In genomic region chr3:55279923-55280322, GRCm38 (mm10) we compare ENCODE assay signal across 26 mouse cellular contexts. TPM values are rescaled to one million over a fixed set of nuclear protein-coding genes. Genes with fewer than 3 reads are reported as not detected.
DNase-seq lines count a peak whose midpoint lies in the region; ATAC-seq and TF ChIP-seq lines count a peak whose summit lies in the region.
"Had no signal": no experiment of that assay in that cellular context is flagged by ENCODE, and none has a peak within 500 bp of the region (broad histone marks: within the 10 kb centered on the region; RNA-seq: fewer than 3 reads in every experiment).

No protein-coding gene starts in this region.

- H3K9me3 ChIP-seq in embryonic facial prominence, embryonic 11.5 days (replicated peaks; ENCODE audit: control insufficient read depth, low read length), result no peaks in the 10 kb centered on the region
- no peaks in the 10 kb centered on the region for H3K9me3 ChIP-seq in embryonic facial prominence, embryonic 10.5 days
- no peaks in the 10 kb centered on the region for H3K9me3 ChIP-seq in midbrain, postnatal 0 days (ENCODE audit: low read length)
- H3K9me3 ChIP-seq in midbrain, embryonic 15.5 days, result no peaks in the 10 kb centered on the region
- H3K9me3 ChIP-seq: limb, embryonic 10.5 days; liver, embryonic 15.5 days; lung, embryonic 15.5 days; midbrain, embryonic 13.5 days; neural tube, embryonic 12.5 days had no signal

- no peaks in the 10 kb centered on the region for H3K27me3 ChIP-seq in embryonic facial prominence, embryonic 11.5 days (ENCODE audit: control insufficient read depth, insufficient read depth, low read length)
- H3K27me3 ChIP-seq in embryonic facial prominence, embryonic 10.5 days (replicated peaks; ENCODE audit: low read depth, poor library complexity, severe bottlenecking), result no peaks in the 10 kb centered on the region
- H3K27me3 ChIP-seq in midbrain, postnatal 0 days (ENCODE audit: insufficient read depth, low read length), result no peaks in the 10 kb centered on the region
- no peaks in the 10 kb centered on the region for H3K27me3 ChIP-seq in midbrain, embryonic 15.5 days (replicated peaks)
- H3K27me3 ChIP-seq: liver, embryonic 15.5 days; lung, embryonic 15.5 days; megakaryocyte, embryonic 14.5 days; midbrain, embryonic 13.5 days; neural tube, embryonic 12.5 days had no signal

- DNase-seq in embryonic facial prominence, embryonic 11.5 days (ENCODE audit: low spot score), result peak; percentile 16
- DNase-seq in embryonic facial prominence, embryonic 10.5 days (ENCODE audit: low spot score), result no peak
- peak; percentile 49 for DNase-seq in heart, adult 11 months
- DNase-seq in heart, adult 9 months (ENCODE audit: low spot score in 2 of 2), result no peak
- DNase-seq in midbrain, postnatal 0 days (ENCODE audit: low spot score), result peak; percentile 33
- DNase-seq in adrenal gland, postnatal 25 days, result no peak
- DNase-seq: adrenal gland, postnatal 10 days; cerebellum, adult 9-10 months; gastrocnemius, postnatal 25 days; kidney, adult 9 months; kidney, postnatal 25 days; liver; lung, postnatal 36 days had no signal

- ATAC-seq in embryonic facial prominence, embryonic 11.5 days (replicated peaks; ENCODE audit: insufficient number of reproducible peaks, low FRiP score, low TSS enrichment, low read depth), result no peak
- no peak for ATAC-seq in midbrain, postnatal 0 days (ENCODE audit: low FRiP score)
- no peak for ATAC-seq in midbrain, embryonic 15.5 days (replicated peaks)
- ATAC-seq: hindbrain, embryonic 16.5 days; intestine, embryonic 16.5 days; midbrain, embryonic 13.5 days had no signal

- H3K4me2 ChIP-seq in embryonic facial prominence, embryonic 11.5 days (ENCODE audit: low read depth, low read length), result no peak overlapping the region
- H3K4me2 ChIP-seq in midbrain, postnatal 0 days (ENCODE audit: low read depth, low read length, poor library complexity, severe bottlenecking), result no peak overlapping the region
- H3K4me2 ChIP-seq in midbrain, embryonic 15.5 days, result no peak overlapping the region
- H3K4me2 ChIP-seq: heart, embryonic 11.5 days; liver, embryonic 15.5 days; lung, embryonic 15.5 days; midbrain, embryonic 13.5 days; neural tube, embryonic 12.5 days had no signal

- H3K4me1 ChIP-seq in embryonic facial prominence, embryonic 11.5 days (ENCODE audit: control insufficient read depth, insufficient read depth, low read length), result no peaks in the 10 kb centered on the region
- H3K4me1 ChIP-seq in embryonic facial prominence, embryonic 10.5 days, result peaks cover 7% of the 10 kb centered on the region; the same call in 1 of the 2 replicates
- H3K4me1 ChIP-seq in midbrain, postnatal 0 days (ENCODE audit: insufficient read depth, low read length), result no peaks in the 10 kb centered on the region; the same call in 1 of the 2 replicates
- H3K4me1 ChIP-seq in midbrain, embryonic 15.5 days, result peaks cover 39% of the 10 kb centered on the region
- H3K4me1 ChIP-seq in olfactory bulb, adult 2 months (ENCODE audit: control insufficient read depth, insufficient read depth, low read length), result peaks cover 23% of the 10 kb centered on the region
- H3K4me1 ChIP-seq: liver, embryonic 15.5 days; lung, embryonic 15.5 days; megakaryocyte, embryonic 14.5 days had no signal

- 71% methylated on average over 4 of the region's 4 CpGs for WGBS in embryonic facial prominence, embryonic 11.5 days
- WGBS in embryonic facial prominence, embryonic 10.5 days, result 55% methylated on average over 4 of the region's 4 CpGs
- WGBS in midbrain, postnatal 0 days, result 62% methylated on average over 4 of the region's 4 CpGs
- 67% methylated on average over 4 of the region's 4 CpGs for WGBS in midbrain, embryonic 15.5 days
- 35% methylated on average over 4 of the region's 4 CpGs for WGBS in olfactory bulb, adult 2 months

- no peak overlapping the region for H3K27ac ChIP-seq in embryonic facial prominence, embryonic 11.5 days (replicated peaks; ENCODE audit: low read depth, low read length)
- no peak overlapping the region; the same call in 1 of the 2 replicates for H3K27ac ChIP-seq in embryonic facial prominence, embryonic 10.5 days (replicated peaks)
- H3K27ac ChIP-seq in midbrain, postnatal 0 days (ENCODE audit: low read depth, low read length), result no peak overlapping the region
- H3K27ac ChIP-seq in midbrain, embryonic 15.5 days, result no peak overlapping the region
- H3K27ac ChIP-seq in olfactory bulb, adult 2 months (ENCODE audit: insufficient read depth, low read depth, low read length), result peak overlapping the region; percentile 75
- H3K27ac ChIP-seq: limb, embryonic 10.5 days; liver, embryonic 15.5 days; lung, embryonic 15.5 days; neural tube, embryonic 12.5 days had no signal

- TF ChIP-seq CTCF in midbrain, postnatal 0 days (IDR thresholded peaks at IDR 0.05), result no peak
- no peak for TF ChIP-seq CTCF in olfactory bulb, adult 2 months (IDR thresholded peaks at IDR 0.05; ENCODE audit: insufficient read depth, low read depth, low read length)

- H3K4me3 ChIP-seq in embryonic facial prominence, embryonic 11.5 days (ENCODE audit: low read depth, low read length), result no peak overlapping the region
- no peak overlapping the region for H3K4me3 ChIP-seq in embryonic facial prominence, embryonic 10.5 days
- no peak overlapping the region for H3K4me3 ChIP-seq in midbrain, postnatal 0 days (ENCODE audit: low read depth, low read length)
- H3K4me3 ChIP-seq in midbrain, embryonic 15.5 days, result no peak overlapping the region
- no peak overlapping the region for H3K4me3 ChIP-seq in olfactory bulb, adult 2 months (ENCODE audit: insufficient read depth, low read depth, low read length)
- H3K4me3 ChIP-seq: limb, embryonic 10.5 days; liver, embryonic 15.5 days; lung, embryonic 15.5 days; megakaryocyte, embryonic 14.5 days; midbrain, embryonic 13.5 days; neural tube, embryonic 12.5 days had no signal

- no peaks in the 10 kb centered on the region for H3K36me3 ChIP-seq in embryonic facial prominence, embryonic 11.5 days (replicated peaks; ENCODE audit: control insufficient read depth, insufficient read depth, low read depth, low read length)
- H3K36me3 ChIP-seq in embryonic facial prominence, embryonic 10.5 days (replicated peaks), result no peaks in the 10 kb centered on the region
- H3K36me3 ChIP-seq in midbrain, postnatal 0 days (ENCODE audit: insufficient read depth, low read length), result no peaks in the 10 kb centered on the region; the same call in 1 of the 2 replicates
- no peaks in the 10 kb centered on the region for H3K36me3 ChIP-seq in midbrain, embryonic 15.5 days (replicated peaks)
- H3K36me3 ChIP-seq: limb, embryonic 10.5 days; liver, embryonic 15.5 days; lung, embryonic 15.5 days had no signal

- TF ChIP-seq POLR2A in olfactory bulb, adult 2 months (IDR thresholded peaks at IDR 0.05; ENCODE audit: insufficient read depth, low read depth, low read length), result no peak

- H3K9ac ChIP-seq in embryonic facial prominence, embryonic 11.5 days (replicated peaks; ENCODE audit: low read length), result no peak overlapping the region
- no peak overlapping the region for H3K9ac ChIP-seq in midbrain, postnatal 0 days (replicated peaks; ENCODE audit: low read length, poor library complexity, severe bottlenecking)
- H3K9ac ChIP-seq in midbrain, embryonic 15.5 days, result no peak overlapping the region
- H3K9ac ChIP-seq: liver, embryonic 15.5 days; lung, embryonic 15.5 days; midbrain, embryonic 13.5 days; neural tube, embryonic 12.5 days had no signal

RNA-seq across cellular contexts. Expression of gene Dclk1, which starts 37.8 kb away (rescaled TPM):
- 32.9 and 37.8 TPM in 2 replicates for polyA plus RNA-seq in embryonic facial prominence, embryonic 11.5 days (2014; fragmentation: Nextera tagmentation; extraction: Ambion mirVana)
- 36.6 and 44.8 TPM in 2 replicates for polyA plus RNA-seq in embryonic facial prominence, embryonic 10.5 days (2016; fragmentation: Nextera tagmentation; extraction: Ambion mirVana)
- 307 and 371 TPM in 2 replicates for total RNA-seq in midbrain, postnatal 0 days (2014; rRNA removed)
- 206 and 219 TPM in 2 replicates for polyA plus RNA-seq in midbrain, postnatal 0 days (2015; fragmentation: Nextera tagmentation; extraction: Ambion mirVana)
- 308 and 336 TPM in 2 replicates for polyA plus RNA-seq in midbrain, embryonic 15.5 days (2015; fragmentation: Nextera tagmentation; extraction: Ambion mirVana)
- 265 and 822 TPM in 2 replicates for polyA plus RNA-seq in olfactory bulb, adult 2 months (2012; ENCODE audit: insufficient read depth, insufficient read length, low replicate concordance, missing spikeins)
- 2.3 and 2.4 TPM in 2 replicates for total RNA-seq in adrenal gland, postnatal 25 days (2021)
- total RNA-seq: common myeloid progenitor, adult 5-6 weeks; hematopoietic stem cell, adult 5-6 weeks had no signal

Comparison
In these comparisons a context has a peak if more than half of its experiments do, and no peak if none do; other contexts are left out.
1. DNase-seq: peak in embryonic facial prominence, embryonic 11.5 days (single experiment), heart, adult 11 months (single experiment) and midbrain, postnatal 0 days (single experiment); none in embryonic facial prominence, embryonic 10.5 days (single experiment), heart, adult 9 months (0 of 2) and adrenal gland, postnatal 25 days (single experiment).